Mouse (Mus musculus) embryonic facial prominence, embryonic 15.5 days (tissue): ENCODE results near the gene Gpr21. TPM values are rescaled to one million over a fixed set of nuclear protein-coding genes. Genes with fewer than 3 reads are reported as not detected.

ENCODE experiments used
- polyA plus RNA-seq: library from polyadenylated mRNA; unstranded; fragments of >200 nt; fragmentation: Nextera tagmentation; extraction: Ambion mirVana; gene quantifications from 2 replicates; pipeline ENCODE4 v1.2.1, GENCODE M21; 2015

Gene Gpr21
- polyA plus RNA-seq, 1 experiment from 2014 or later: 1.4 TPM

Other genes with a start within 250 kb of the Gpr21 start
- gene Olfr368, start 189.8 kb upstream of the Gpr21 start, polyA plus RNA-seq: 0.27 and 0.43 TPM in 2 replicates
- 38.3 TPM in 2 replicates for gene Pdcl, start 157.0 kb upstream of the Gpr21 start, polyA plus RNA-seq
- 14.4 and 15.0 TPM in 2 replicates for gene Rc3h2, start 93.4 kb upstream of the Gpr21 start, polyA plus RNA-seq
- 6.3 and 6.7 TPM in 2 replicates for gene Zbtb26, start 73.2 kb upstream of the Gpr21 start, polyA plus RNA-seq
- 7.7 and 9.1 TPM in 2 replicates for gene Zbtb6, start 73.2 kb upstream of the Gpr21 start, polyA plus RNA-seq
- gene Rabgap1, start 73.1 kb upstream of the Gpr21 start, polyA plus RNA-seq: 46.5 and 46.8 TPM in 2 replicates
- 30.7 and 34.9 TPM in 2 replicates for gene Strbp, start 187.5 kb downstream of the Gpr21 start, polyA plus RNA-seq